16 mouse cellular contexts compared by ENCODE assay signal in the genomic region with DNA sequence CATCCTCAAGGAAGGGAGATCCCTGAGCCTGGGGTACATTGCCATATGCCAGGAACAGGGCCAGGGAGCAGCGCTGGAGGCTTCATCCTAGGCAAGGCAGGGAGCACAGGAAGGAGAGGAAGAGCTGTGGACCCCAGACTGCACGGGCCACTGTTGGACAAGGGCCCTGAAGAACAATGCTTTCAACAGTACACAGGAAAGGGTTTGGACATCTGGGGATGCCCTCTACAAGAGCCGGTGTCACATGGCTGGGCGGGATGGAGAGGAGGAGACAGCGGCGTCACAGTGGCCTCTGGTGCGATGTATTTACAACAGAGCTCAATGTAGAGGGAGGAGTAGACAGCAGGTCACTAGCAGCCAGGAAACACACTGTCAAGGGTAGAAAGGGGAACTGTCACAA. TPM values are rescaled to one million over a fixed set of nuclear protein-coding genes. Genes with fewer than 3 reads are reported as not detected.
A peak's percentile ranks its signal among the peaks of the same experiment; 100 is the strongest.
DNase-seq lines count a peak whose midpoint lies in the region; ATAC-seq and TF ChIP-seq lines count a peak whose summit lies in the region.
"Had no signal": no experiment of that assay in that cellular context is flagged by ENCODE, and none has a peak within 500 bp of the region (broad histone marks: within the 10 kb centered on the region; RNA-seq: fewer than 3 reads in every experiment).

No protein-coding gene starts in this region.

- no peak overlapping the region for H3K9ac ChIP-seq in embryonic facial prominence, embryonic 13.5 days
- no peak overlapping the region for H3K9ac ChIP-seq in intestine, embryonic 15.5 days
- H3K9ac ChIP-seq in intestine, postnatal 0 days (ENCODE audit: low read depth, low read length): no peak overlapping the region
- H3K9ac ChIP-seq in liver, postnatal 0 days (replicated peaks): no peak overlapping the region
- no peak overlapping the region for H3K9ac ChIP-seq in liver, embryonic 11.5 days (ENCODE audit: low read depth, low read length)
- H3K9ac ChIP-seq: liver, embryonic 14.5 days; stomach, embryonic 15.5 days had no signal

- no peaks in the 10 kb centered on the region for H3K27me3 ChIP-seq in embryonic facial prominence, embryonic 13.5 days
- no peaks in the 10 kb centered on the region for H3K27me3 ChIP-seq in embryonic facial prominence, embryonic 10.5 days (replicated peaks; ENCODE audit: low read depth, poor library complexity, severe bottlenecking)
- no peaks in the 10 kb centered on the region for H3K27me3 ChIP-seq in intestine, embryonic 15.5 days (replicated peaks)
- no peaks in the 10 kb centered on the region for H3K27me3 ChIP-seq in intestine, postnatal 0 days (replicated peaks; ENCODE audit: control insufficient read depth, insufficient read depth, low read length)
- no peaks in the 10 kb centered on the region for H3K27me3 ChIP-seq in liver, postnatal 0 days (ENCODE audit: insufficient read depth, low read length)
- H3K27me3 ChIP-seq in liver, embryonic 11.5 days (replicated peaks; ENCODE audit: control insufficient read depth, insufficient read depth, low read length): no peaks in the 10 kb centered on the region
- H3K27me3 ChIP-seq: stomach, embryonic 15.5 days had no signal

- TF ChIP-seq EP300 in liver, postnatal 0 days (IDR thresholded peaks at IDR 0.05; ENCODE audit: low read depth): no peak

- H3K9me3 ChIP-seq in embryonic facial prominence, embryonic 13.5 days: no peaks in the 10 kb centered on the region
- H3K9me3 ChIP-seq in embryonic facial prominence, embryonic 10.5 days: no peaks in the 10 kb centered on the region
- no peaks in the 10 kb centered on the region for H3K9me3 ChIP-seq in intestine, embryonic 15.5 days
- no peaks in the 10 kb centered on the region for H3K9me3 ChIP-seq in intestine, postnatal 0 days (ENCODE audit: control insufficient read depth)
- H3K9me3 ChIP-seq in liver, postnatal 0 days (ENCODE audit: low read length): no peaks in the 10 kb centered on the region
- no peaks in the 10 kb centered on the region for H3K9me3 ChIP-seq in liver, embryonic 11.5 days (ENCODE audit: control insufficient read depth, low read length)
- H3K9me3 ChIP-seq: stomach, embryonic 15.5 days had no signal

- peaks cover 14% of the 10 kb centered on the region; the same call in 1 of the 2 replicates for H3K4me1 ChIP-seq in embryonic facial prominence, embryonic 13.5 days
- no peaks in the 10 kb centered on the region for H3K4me1 ChIP-seq in embryonic facial prominence, embryonic 10.5 days
- H3K4me1 ChIP-seq in intestine, embryonic 15.5 days (replicated peaks): no peaks in the 10 kb centered on the region
- H3K4me1 ChIP-seq in intestine, postnatal 0 days (replicated peaks; ENCODE audit: control insufficient read depth, insufficient read depth, low read length): no peaks in the 10 kb centered on the region
- H3K4me1 ChIP-seq in liver, postnatal 0 days (ENCODE audit: insufficient read depth): no peaks in the 10 kb centered on the region
- H3K4me1 ChIP-seq in liver, embryonic 11.5 days (replicated peaks; ENCODE audit: control insufficient read depth, insufficient read depth, low read length): no peaks in the 10 kb centered on the region
- H3K4me1 ChIP-seq: stomach, embryonic 15.5 days had no signal

- H3K27ac ChIP-seq in embryonic facial prominence, embryonic 13.5 days: peak overlapping the region; percentile 33; the same call in 1 of the 2 replicates
- no peak overlapping the region for H3K27ac ChIP-seq in embryonic facial prominence, embryonic 10.5 days (replicated peaks)
- no peak overlapping the region for H3K27ac ChIP-seq in intestine, embryonic 15.5 days
- H3K27ac ChIP-seq in intestine, postnatal 0 days (ENCODE audit: low read depth, low read length): no peak overlapping the region
- H3K27ac ChIP-seq in liver, postnatal 0 days (ENCODE audit: low read depth): no peak overlapping the region
- no peak overlapping the region for H3K27ac ChIP-seq in liver, embryonic 11.5 days (ENCODE audit: low read depth, low read length)
- H3K27ac ChIP-seq: gastrocnemius, adult 2 months; left cerebral cortex, adult 2 months; liver, embryonic 14.5 days; stomach, embryonic 15.5 days had no signal

- ATAC-seq in embryonic facial prominence, embryonic 13.5 days (ENCODE audit: insufficient number of reproducible peaks, insufficient read depth, low FRiP score, low TSS enrichment, low read depth): no peak
- ATAC-seq in intestine, embryonic 15.5 days: 0 out of 2 replicates have a peak, but pooled peaks have one; percentile 15
- ATAC-seq in intestine, postnatal 0 days: no peak
- no peak for ATAC-seq in liver, postnatal 0 days
- no peak; the same call in 1 of the 2 replicates for ATAC-seq in liver, embryonic 11.5 days (replicated peaks; ENCODE audit: low FRiP score)

- H3K4me2 ChIP-seq in embryonic facial prominence, embryonic 13.5 days: no peak overlapping the region
- no peak overlapping the region for H3K4me2 ChIP-seq in intestine, embryonic 15.5 days (replicated peaks)
- H3K4me2 ChIP-seq in intestine, postnatal 0 days (replicated peaks; ENCODE audit: low read depth): no peak overlapping the region
- no peak overlapping the region for H3K4me2 ChIP-seq in liver, postnatal 0 days (ENCODE audit: low read depth, low read length)
- no peak overlapping the region for H3K4me2 ChIP-seq in liver, embryonic 11.5 days
- H3K4me2 ChIP-seq: stomach, embryonic 15.5 days had no signal

- 91% methylated on average over 7 of the region's 7 CpGs for WGBS in embryonic facial prominence, embryonic 13.5 days
- WGBS in embryonic facial prominence, embryonic 10.5 days: 90% methylated on average over 7 of the region's 7 CpGs
- 85% methylated on average over 7 of the region's 7 CpGs for WGBS in intestine, embryonic 15.5 days
- WGBS in intestine, postnatal 0 days: 82% methylated on average over 7 of the region's 7 CpGs
- 77% methylated on average over 7 of the region's 7 CpGs for WGBS in liver, postnatal 0 days (ENCODE audit: insufficient replicate concordance)
- 77% methylated on average over 7 of the region's 7 CpGs for WGBS in liver, embryonic 11.5 days

- H3K4me3 ChIP-seq in embryonic facial prominence, embryonic 13.5 days: no peak overlapping the region
- H3K4me3 ChIP-seq in embryonic facial prominence, embryonic 10.5 days: no peak overlapping the region
- H3K4me3 ChIP-seq in intestine, embryonic 15.5 days (replicated peaks): no peak overlapping the region
- H3K4me3 ChIP-seq in intestine, postnatal 0 days (ENCODE audit: low read depth, low read length): no peak overlapping the region
- no peak overlapping the region for H3K4me3 ChIP-seq in liver, postnatal 0 days (ENCODE audit: low read depth, low read length)
- H3K4me3 ChIP-seq in liver, embryonic 11.5 days (ENCODE audit: low read depth, low read length): no peak overlapping the region
- H3K4me3 ChIP-seq: gastrocnemius, adult 2 months; left cerebral cortex, adult 2 months; stomach, embryonic 15.5 days had no signal

- H3K36me3 ChIP-seq in embryonic facial prominence, embryonic 13.5 days: peaks cover 68% of the 10 kb centered on the region
- H3K36me3 ChIP-seq in embryonic facial prominence, embryonic 10.5 days (replicated peaks): peaks cover 79% of the 10 kb centered on the region
- H3K36me3 ChIP-seq in intestine, embryonic 15.5 days: peaks cover 18% of the 10 kb centered on the region
- H3K36me3 ChIP-seq in intestine, postnatal 0 days (ENCODE audit: control insufficient read depth, insufficient read depth): peaks cover 48% of the 10 kb centered on the region
- peaks cover 22% of the 10 kb centered on the region for H3K36me3 ChIP-seq in liver, postnatal 0 days (replicated peaks; ENCODE audit: insufficient read depth, low read length)
- peaks cover 9% of the 10 kb centered on the region for H3K36me3 ChIP-seq in liver, embryonic 11.5 days (ENCODE audit: control insufficient read depth, insufficient read depth, low read length)

- DNase-seq in embryonic facial prominence, embryonic 10.5 days (ENCODE audit: low spot score): no peak
- peak; percentile 11 for DNase-seq in liver, postnatal 0 days
- DNase-seq in liver, embryonic 11.5 days (ENCODE audit: low spot score): no peak
- peak; percentile 57 to 78 for DNase-seq in lung, postnatal 4 days
- DNase-seq in thymus, postnatal 0 days (ENCODE audit: low spot score): no peak
- DNase-seq: adrenal gland, postnatal 25 days; cerebellum, adult 9-10 months; gastrocnemius, adult 2 months; spleen, adult 18-20 months; thymus, postnatal 14 days had no signal

- TF ChIP-seq CTCF in intestine, postnatal 0 days (IDR thresholded peaks at IDR 0.05; ENCODE audit: low read depth): no peak
- TF ChIP-seq CTCF in liver, postnatal 0 days (IDR thresholded peaks at IDR 0.05; ENCODE audit: low read depth): no peak

RNA-seq across cellular contexts. Expression of a gene that starts 42.2 kb away (rescaled TPM):
- polyA plus RNA-seq in embryonic facial prominence, embryonic 13.5 days (2015; fragmentation: Nextera tagmentation; extraction: Ambion mirVana): 23.6 and 32.6 TPM in 2 replicates
- 1.6 and 2.3 TPM in 2 replicates for polyA plus RNA-seq in embryonic facial prominence, embryonic 10.5 days (2016; fragmentation: Nextera tagmentation; extraction: Ambion mirVana)
- polyA plus RNA-seq in intestine, embryonic 15.5 days (2015; fragmentation: Nextera tagmentation; extraction: Ambion mirVana): 4.6 and 5.8 TPM in 2 replicates
- polyA plus RNA-seq in intestine, postnatal 0 days (2015; fragmentation: Nextera tagmentation; extraction: Ambion mirVana): 0.67 and 1.6 TPM in 2 replicates
- polyA plus RNA-seq in liver, postnatal 0 days (2015; fragmentation: Nextera tagmentation; extraction: Ambion mirVana): 0.19 and 0.27 TPM in 2 replicates
- 5.9 and 7.1 TPM in 2 replicates for polyA plus RNA-seq in liver, embryonic 11.5 days (2014; fragmentation: Nextera tagmentation; extraction: Ambion mirVana)
- polyA plus RNA-seq in thymus, postnatal 0 days (2015; fragmentation: Nextera tagmentation; extraction: Ambion mirVana): 2.7 and 3.0 TPM in 2 replicates

RNA-seq across cellular contexts. Expression of a gene that starts 44.5 kb away (rescaled TPM):
- polyA plus RNA-seq in embryonic facial prominence, embryonic 13.5 days (2015; fragmentation: Nextera tagmentation; extraction: Ambion mirVana): 30.2 and 32.0 TPM in 2 replicates
- 37.5 and 38.8 TPM in 2 replicates for polyA plus RNA-seq in embryonic facial prominence, embryonic 10.5 days (2016; fragmentation: Nextera tagmentation; extraction: Ambion mirVana)
- polyA plus RNA-seq in intestine, embryonic 15.5 days (2015; fragmentation: Nextera tagmentation; extraction: Ambion mirVana): 13.3 and 15.5 TPM in 2 replicates
- polyA plus RNA-seq in intestine, postnatal 0 days (2015; fragmentation: Nextera tagmentation; extraction: Ambion mirVana): 4.5 and 5.7 TPM in 2 replicates
- 4.8 and 5.1 TPM in 2 replicates for polyA plus RNA-seq in liver, postnatal 0 days (2015; fragmentation: Nextera tagmentation; extraction: Ambion mirVana)
- 25.3 and 28.2 TPM in 2 replicates for polyA plus RNA-seq in liver, embryonic 11.5 days (2014; fragmentation: Nextera tagmentation; extraction: Ambion mirVana)
- polyA plus RNA-seq in thymus, postnatal 0 days (2015; fragmentation: Nextera tagmentation; extraction: Ambion mirVana): 20.5 and 20.6 TPM in 2 replicates

RNA-seq across cellular contexts. Expression of a gene that starts 44.6 kb away (rescaled TPM):
- 51.7 and 56.0 TPM in 2 replicates for polyA plus RNA-seq in embryonic facial prominence, embryonic 13.5 days (2015; fragmentation: Nextera tagmentation; extraction: Ambion mirVana)
- 83.0 and 88.8 TPM in 2 replicates for polyA plus RNA-seq in embryonic facial prominence, embryonic 10.5 days (2016; fragmentation: Nextera tagmentation; extraction: Ambion mirVana)
- polyA plus RNA-seq in intestine, embryonic 15.5 days (2015; fragmentation: Nextera tagmentation; extraction: Ambion mirVana): 50.6 and 51.3 TPM in 2 replicates
- polyA plus RNA-seq in intestine, postnatal 0 days (2015; fragmentation: Nextera tagmentation; extraction: Ambion mirVana): 22.7 and 23.5 TPM in 2 replicates
- polyA plus RNA-seq in liver, postnatal 0 days (2015; fragmentation: Nextera tagmentation; extraction: Ambion mirVana): 18.1 and 18.2 TPM in 2 replicates
- 56.4 and 56.5 TPM in 2 replicates for polyA plus RNA-seq in liver, embryonic 11.5 days (2014; fragmentation: Nextera tagmentation; extraction: Ambion mirVana)
- polyA plus RNA-seq in thymus, postnatal 0 days (2015; fragmentation: Nextera tagmentation; extraction: Ambion mirVana): 41.5 and 48.4 TPM in 2 replicates

Comparison
In these comparisons a context has a peak if more than half of its experiments do, and no peak if none do; other contexts are left out.
1. DNase-seq: peak in liver, postnatal 0 days (single experiment) and lung, postnatal 4 days (2 of 2); none in embryonic facial prominence, embryonic 10.5 days (single experiment), liver, embryonic 11.5 days (single experiment) and thymus, postnatal 0 days (single experiment).